Mouse (Mus musculus): Measurements from ENCODE around the gene Rpl11.

DNA sequence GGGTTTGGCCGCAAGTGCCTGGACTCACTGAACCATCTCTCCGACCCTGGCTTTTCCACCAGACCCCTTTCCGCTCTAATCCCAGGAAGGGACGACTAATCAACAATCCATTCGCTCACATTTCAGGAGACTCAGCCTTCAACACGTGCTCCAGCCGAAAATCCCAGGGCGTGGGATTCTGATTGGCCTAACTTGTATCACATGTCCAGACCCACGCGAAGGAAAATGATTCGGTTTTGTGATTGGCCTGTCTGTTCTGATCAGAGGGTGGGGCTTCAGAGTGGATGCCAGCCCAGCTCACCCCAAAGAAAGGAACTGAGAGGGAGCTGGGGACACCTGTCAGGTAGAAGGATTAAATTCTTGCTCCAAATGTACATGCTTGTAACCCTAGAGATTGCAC lies 31.6 kb upstream of the Rpl11 start:
- TF ChIP-seq CTCF (IDR thresholded peaks at IDR 0.05; ENCODE audit: low read depth) (no peak), EP300 (IDR thresholded peaks at IDR 0.05; ENCODE audit: low read depth) (no peak)
